Mouse (Mus musculus) leukemia stem cell, adult 10-12 weeks (primary cell): ENCODE data around the gene Prom2. TPM values are rescaled to one million over a fixed set of nuclear protein-coding genes. Genes with fewer than 3 reads are reported as not detected.

Source experiments
- polyA plus RNA-seq: library from polyadenylated mRNA; stranded (reverse); fragments of >175 nt; gene quantifications from 2 replicates; pipeline ENCODE4 v1.2.3, GENCODE M21; 2012; ENCODE audit warnings: low replicate concordance

The Prom2 gene
- not detected in 2 replicates for polyA plus RNA-seq

GRCm38 (mm10) chr2:127541185-127541584 is at the start of gene Prom2:
Prom2 (minus strand) TSS chr2:127541467.

GRCm38 (mm10) chr2:127586694-127587513 is 45.6 kb upstream of the Prom2 start, which contains the start of the genes Zfp661 and Mrps5:
Zfp661 (minus strand) TSS chr2:127587094.
Mrps5 (plus strand) TSS chr2:127587222.

GRCm38 (mm10) chr2:127522006-127522441 is 19.2 kb downstream of the Prom2 start, which contains the start of gene Kcnip3:
Kcnip3 (minus strand) TSS chr2:127522094.

Other genes starting within 250 kb of the Prom2 start
- gene Dusp2, start 205.3 kb downstream of the Prom2 start, polyA plus RNA-seq = 11.8 and 12.4 TPM in 2 replicates
- not detected in 2 replicates for gene Astl, start 202.8 kb downstream of the Prom2 start, polyA plus RNA-seq
- 0.05 and 0.15 TPM in 2 replicates for gene Adra2b, start 178.3 kb downstream of the Prom2 start, polyA plus RNA-seq
- gene Gpat2, start 116.3 kb downstream of the Prom2 start, polyA plus RNA-seq = 0.15 TPM in 2 replicates
- 15.9 and 24.4 TPM in 2 replicates for gene Fahd2a, start 96.9 kb downstream of the Prom2 start, polyA plus RNA-seq
- gene Kcnip3, start 19.4 kb downstream of the Prom2 start, polyA plus RNA-seq = 0.36 and 0.48 TPM in 2 replicates
- 0.23 and 0.36 TPM in 2 replicates for gene Zfp661, start 45.6 kb upstream of the Prom2 start, polyA plus RNA-seq
- 94.3 and 104 TPM in 2 replicates for gene Mrps5, start 45.8 kb upstream of the Prom2 start, polyA plus RNA-seq
- 3.0 TPM in 1 of 2 replicates, not detected in the other for gene Mal, start 115.2 kb upstream of the Prom2 start, polyA plus RNA-seq
- gene Mall, start 188.5 kb upstream of the Prom2 start, polyA plus RNA-seq = 0.08 TPM in 1 of 2 replicates, not detected in the other
- 0.37 and 0.83 TPM in 2 replicates for gene Nphp1, start 247.4 kb upstream of the Prom2 start, polyA plus RNA-seq